Mouse (Mus musculus) cerebellum, adult 2 months (tissue): ENCODE data around the gene Tm7sf2.

Source experiments
- CTCF ChIP-seq: fragments of 200-500 bp; IDR thresholded peaks from 2 replicates; pipeline ENCODE4 v1.5.1; 2011; ENCODE audit warnings: low read depth, mild to moderate bottlenecking, control low read depth, low read length, moderate library complexity, borderline replicate concordance; ENCODE audit not compliant: insufficient read depth
- POLR2A ChIP-seq: fragments of 200-500 bp; IDR thresholded peaks from 2 replicates; pipeline ENCODE4 v1.6.1; 2011; ENCODE audit warnings: low read length, control low read depth, borderline replicate concordance; ENCODE audit not compliant: insufficient read depth

- TF ChIP-seq CTCF (no peak), POLR2A (no peak)
These were observed 14.0 kb upstream of the Tm7sf2 start, which contains the start of gene Gm28374 for GRCm38 (mm10) chr19:6082156-6082555.
